Mouse (Mus musculus): ENCODE results near the gene F2rl2. TPM values are rescaled to one million over a fixed set of nuclear protein-coding genes. Genes with fewer than 3 reads are reported as not detected.
A peak's percentile ranks its signal among the peaks of the same experiment; 100 is the strongest.

Gene F2rl2
- 1.3 and 2.6 TPM in 2 replicates for total RNA-seq (2017)

GRCm38 (mm10) chr13:95696654-95697163 lies at the start of gene F2rl2:
TSS of gene F2rl2 (plus strand) at chr13:95696853.
- 0 out of 2 replicates have a peak, but pooled peaks have one; percentile 13 for ATAC-seq (ENCODE audit: extremely low read depth, insufficient number of reproducible peaks, low FRiP score, poor library complexity, severe bottlenecking)

DNA sequence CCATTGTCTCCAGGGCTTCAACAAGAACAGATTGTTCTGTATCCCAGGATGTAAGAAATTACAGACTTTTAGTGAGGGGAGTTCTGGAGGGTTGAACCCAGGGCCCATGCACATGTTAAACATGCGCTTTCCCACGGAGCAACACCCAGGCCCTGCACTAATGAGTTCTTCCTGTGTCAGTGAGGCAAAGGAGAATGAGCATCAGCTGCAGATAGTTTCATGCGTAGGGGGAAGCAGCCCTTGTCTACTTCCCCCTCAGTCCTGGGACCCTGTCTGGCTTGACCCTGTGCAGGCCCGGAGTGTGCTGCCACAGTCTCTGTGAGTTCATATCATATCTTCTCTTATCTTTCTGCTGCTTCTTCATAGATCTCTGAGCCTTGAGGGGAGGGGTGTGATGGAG lies 49.4 kb upstream of the F2rl2 start:
- no peak for ATAC-seq (ENCODE audit: extremely low read depth, insufficient number of reproducible peaks, low FRiP score, poor library complexity, severe bottlenecking)

DNA sequence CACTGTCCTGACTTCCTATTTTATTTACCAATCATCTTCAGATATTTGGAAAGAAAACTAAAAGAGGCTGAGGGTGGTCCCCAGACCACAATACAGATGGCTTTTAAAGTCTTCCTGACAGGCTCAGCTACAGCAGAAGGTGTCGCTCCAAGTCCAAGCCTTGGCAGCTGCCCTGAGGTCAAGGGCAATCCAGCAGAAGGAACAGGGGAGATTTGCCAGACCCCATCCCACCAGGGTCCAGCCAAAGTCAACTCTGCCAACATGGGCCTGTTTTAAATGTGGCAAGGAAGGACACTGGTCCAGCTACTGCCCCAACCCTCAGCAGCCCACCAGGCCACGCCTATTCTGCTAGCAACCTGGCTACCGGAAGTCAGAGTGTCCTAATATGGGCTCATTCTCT lies 46.7 kb upstream of the F2rl2 start:
- ATAC-seq (ENCODE audit: extremely low read depth, insufficient number of reproducible peaks, low FRiP score, poor library complexity, severe bottlenecking), result no peak

DNA sequence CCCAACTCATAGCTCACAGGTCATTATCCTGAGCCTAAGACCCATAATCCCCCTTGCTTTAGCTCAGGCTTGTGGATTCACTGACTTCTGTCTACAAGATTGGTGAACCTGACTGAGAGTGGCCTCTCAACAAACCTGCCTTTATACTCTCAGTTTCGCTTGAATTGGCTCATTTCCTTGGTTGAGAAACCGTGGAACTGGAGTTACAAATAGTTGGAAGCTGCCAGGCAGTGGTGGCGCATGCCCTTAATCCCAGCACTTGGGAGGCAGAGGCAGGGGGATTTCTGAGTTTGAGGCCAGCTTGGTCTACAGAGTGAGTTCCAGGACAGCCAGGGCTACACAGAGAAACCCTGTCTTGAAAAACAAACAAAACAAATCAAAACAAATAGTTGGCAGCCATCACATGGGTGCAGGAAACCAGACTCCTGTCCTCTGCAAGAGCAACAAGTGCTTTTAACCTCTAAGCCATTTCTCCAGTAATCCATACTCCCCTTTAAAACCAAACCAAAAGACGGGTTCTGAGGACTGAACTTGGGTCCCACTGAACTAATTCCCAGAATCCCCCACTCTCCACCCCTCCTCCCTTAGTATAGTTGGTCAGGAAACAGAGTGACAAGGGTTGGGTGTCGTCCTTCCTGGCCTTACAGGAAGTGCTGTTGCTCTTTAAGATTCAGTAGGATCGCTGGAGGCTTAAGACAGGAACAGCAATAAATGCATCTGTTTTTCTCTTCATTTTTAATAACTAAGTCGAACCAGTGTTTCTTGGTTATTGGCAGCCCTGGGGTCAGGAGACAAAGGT lies 44.6 kb upstream of the F2rl2 start:
- ATAC-seq (ENCODE audit: extremely low read depth, insufficient number of reproducible peaks, low FRiP score, poor library complexity, severe bottlenecking), result no peak

DNA sequence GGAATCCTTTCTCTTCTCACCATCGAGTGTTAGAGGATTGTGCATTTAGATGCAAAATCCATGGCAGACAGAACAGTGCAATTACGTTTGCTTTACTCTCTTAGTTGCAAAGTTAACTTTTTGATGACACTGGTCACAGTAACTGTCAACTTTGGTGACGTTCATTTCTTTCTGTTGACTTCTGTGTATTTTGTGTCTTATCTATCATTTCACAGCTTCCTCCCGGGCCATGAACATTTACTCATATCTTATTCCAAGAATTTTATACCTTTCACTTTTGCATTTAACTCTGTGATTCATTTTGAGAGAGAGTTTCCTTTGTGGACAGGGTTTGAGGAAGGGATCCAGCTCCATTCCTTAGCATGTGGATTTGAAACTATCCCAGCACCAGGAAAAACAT lies 43.0 kb upstream of the F2rl2 start:
- ATAC-seq (ENCODE audit: extremely low read depth, insufficient number of reproducible peaks, low FRiP score, poor library complexity, severe bottlenecking), result no peak

GRCm38 (mm10) chr13:95655284-95655683 lies 41.4 kb upstream of the F2rl2 start:
- ATAC-seq (ENCODE audit: extremely low read depth, insufficient number of reproducible peaks, low FRiP score, poor library complexity, severe bottlenecking), result no peak

DNA sequence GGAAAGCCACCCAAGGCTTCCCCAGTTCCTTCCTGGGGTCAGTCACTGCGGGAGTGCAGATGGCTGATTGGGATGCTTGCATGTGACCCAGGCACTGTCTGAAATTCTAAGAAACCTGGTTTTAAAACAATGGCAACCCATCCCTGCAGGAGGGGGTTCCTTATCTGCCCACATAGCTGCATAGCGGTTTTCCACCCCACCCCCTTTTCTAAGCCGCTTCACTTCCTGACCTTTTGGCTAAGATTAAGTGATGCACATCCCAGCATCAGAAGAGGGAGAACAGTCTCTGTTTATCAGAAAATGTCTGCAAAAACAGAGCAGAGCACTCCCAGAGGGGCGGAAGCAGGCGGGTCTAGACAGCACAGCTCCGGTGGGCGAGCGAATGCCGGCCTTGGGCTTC lies 39.5 kb upstream of the F2rl2 start:
- ATAC-seq (ENCODE audit: extremely low read depth, insufficient number of reproducible peaks, low FRiP score, poor library complexity, severe bottlenecking), result no peak

DNA sequence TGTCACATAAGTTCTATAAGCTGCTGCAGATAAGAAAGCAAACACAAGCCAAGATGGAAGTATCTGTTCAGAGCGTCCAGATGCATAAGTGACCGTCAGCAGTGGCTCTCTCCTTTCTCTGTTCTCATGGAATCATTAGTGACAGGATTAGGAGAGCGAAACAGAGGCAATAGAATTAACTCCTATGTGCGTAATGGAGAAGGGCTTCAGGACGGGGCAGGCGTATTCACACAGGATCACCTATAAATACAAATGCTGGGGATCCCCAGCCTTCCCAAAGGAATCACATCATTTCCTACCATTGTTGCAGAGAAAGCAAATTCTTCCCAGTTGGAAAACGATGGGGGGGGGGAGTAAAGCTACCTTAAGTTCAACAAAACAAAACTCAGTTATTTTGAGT lies 37.2 kb upstream of the F2rl2 start:
- ATAC-seq (ENCODE audit: extremely low read depth, insufficient number of reproducible peaks, low FRiP score, poor library complexity, severe bottlenecking), result no peak

DNA sequence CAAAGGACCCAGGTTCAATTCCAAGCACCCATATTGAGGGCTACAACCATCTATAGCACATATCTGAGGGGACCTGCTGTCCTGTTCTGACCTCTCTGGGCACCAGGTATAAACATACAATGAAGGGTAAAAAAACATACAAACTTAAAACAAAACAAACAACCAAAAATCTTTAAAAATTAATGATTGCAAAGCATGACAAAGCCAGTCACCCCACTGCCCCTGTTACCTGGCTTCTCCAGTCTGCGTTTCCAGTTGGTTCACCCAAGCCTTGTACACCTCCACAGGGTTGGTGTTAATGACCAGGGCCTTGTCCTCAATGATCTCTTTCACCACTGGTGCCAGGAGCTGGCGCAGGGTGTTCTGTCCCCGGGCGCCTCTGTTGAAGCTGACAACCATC lies 32.8 kb upstream of the F2rl2 start:
- no peak for ATAC-seq (ENCODE audit: extremely low read depth, insufficient number of reproducible peaks, low FRiP score, poor library complexity, severe bottlenecking)

DNA sequence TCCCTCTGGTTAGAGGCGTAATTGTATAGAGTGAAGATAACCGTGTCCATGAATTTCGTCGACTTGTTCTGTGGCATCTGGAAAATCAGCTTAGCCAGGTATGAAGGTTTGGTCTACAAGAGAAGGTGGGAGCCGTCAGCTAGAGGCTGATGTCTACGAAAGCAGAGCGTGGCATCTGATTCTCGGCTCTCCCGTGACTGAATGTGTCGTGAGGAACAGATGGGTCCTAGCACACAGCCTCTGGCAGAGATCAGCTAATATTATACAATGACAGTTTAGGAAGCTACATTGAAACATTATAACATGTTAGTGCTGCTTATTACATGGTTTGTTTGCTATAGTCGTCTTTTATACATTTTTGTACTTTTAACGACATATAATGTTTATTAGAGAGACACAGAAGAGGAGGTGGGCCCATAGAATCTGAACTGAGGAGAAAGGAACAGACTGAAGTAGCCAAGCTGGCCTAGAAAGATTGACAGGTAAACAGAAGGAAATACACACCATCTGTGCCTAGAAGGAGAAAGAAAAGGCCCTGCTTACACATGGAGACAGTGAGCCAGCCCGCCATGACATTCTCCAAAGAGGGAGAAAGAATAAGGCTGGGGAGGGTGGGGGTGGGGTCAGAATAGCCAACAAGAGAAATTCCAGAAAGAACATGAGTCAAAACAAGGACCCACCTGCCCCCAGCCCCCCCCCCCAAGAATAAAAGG lies 30.9 kb upstream of the F2rl2 start:
- ATAC-seq (ENCODE audit: extremely low read depth, insufficient number of reproducible peaks, low FRiP score, poor library complexity, severe bottlenecking), result no peak

DNA sequence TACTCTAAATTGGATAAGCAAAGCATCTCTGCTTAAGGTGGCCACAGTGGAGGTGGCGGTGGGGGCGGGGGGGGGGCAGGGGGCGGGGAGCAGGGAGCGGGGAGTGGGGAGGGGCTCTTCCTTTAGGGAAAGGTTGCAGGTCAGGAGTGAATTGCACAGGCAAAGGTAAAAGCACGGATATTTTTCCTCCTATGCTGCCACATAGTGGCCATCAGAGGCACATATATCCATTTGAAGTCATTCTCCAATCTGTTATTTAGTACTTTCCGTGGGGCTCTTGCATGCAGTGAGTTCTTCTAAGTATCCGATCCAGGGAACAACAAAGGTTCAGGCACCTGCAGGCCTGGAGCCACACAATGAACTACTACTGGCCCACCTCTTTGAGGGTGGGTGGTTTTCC lies 29.4 kb upstream of the F2rl2 start:
- no peak for ATAC-seq (ENCODE audit: extremely low read depth, insufficient number of reproducible peaks, low FRiP score, poor library complexity, severe bottlenecking)

GRCm38 (mm10) chr13:95670534-95670933 lies 26.1 kb upstream of the F2rl2 start:
- ATAC-seq (ENCODE audit: extremely low read depth, insufficient number of reproducible peaks, low FRiP score, poor library complexity, severe bottlenecking), result no peak

DNA sequence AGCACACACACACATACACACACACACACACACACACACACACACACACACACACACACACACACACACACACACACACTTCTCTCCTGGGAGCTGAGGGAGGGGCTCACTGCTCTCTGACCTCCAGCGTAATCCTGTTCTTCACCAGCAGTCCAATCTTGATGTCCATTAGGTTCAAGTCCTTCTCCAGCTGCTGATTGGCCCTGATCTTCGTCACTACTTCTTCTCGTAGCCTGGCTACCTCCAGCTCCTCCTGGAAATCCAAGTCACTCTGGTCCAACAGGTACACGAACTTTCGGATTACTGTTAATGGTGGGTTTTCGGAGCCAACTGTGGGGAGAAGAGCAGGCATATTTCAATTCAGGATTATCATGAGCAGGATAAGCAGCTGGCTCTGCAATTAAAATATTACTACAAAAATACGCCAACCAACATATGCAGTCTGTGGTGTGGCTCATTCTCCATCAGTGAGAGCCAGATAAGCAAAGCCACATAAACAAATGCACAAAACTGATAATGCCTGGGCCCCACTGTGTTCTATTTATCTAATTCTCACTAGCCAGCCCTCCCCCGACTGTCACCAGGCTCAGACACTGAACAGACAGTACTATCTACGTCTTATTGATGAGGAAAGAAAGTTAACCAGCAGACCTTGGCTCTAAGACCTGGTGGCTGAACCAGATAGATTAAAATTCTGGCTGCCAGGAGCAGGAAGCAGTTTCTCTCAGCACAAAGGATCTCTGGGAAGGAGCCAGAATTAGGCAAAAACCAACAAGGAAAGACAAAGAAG lies 25.4 kb upstream of the F2rl2 start:
- no peak for ATAC-seq (ENCODE audit: extremely low read depth, insufficient number of reproducible peaks, low FRiP score, poor library complexity, severe bottlenecking)

DNA sequence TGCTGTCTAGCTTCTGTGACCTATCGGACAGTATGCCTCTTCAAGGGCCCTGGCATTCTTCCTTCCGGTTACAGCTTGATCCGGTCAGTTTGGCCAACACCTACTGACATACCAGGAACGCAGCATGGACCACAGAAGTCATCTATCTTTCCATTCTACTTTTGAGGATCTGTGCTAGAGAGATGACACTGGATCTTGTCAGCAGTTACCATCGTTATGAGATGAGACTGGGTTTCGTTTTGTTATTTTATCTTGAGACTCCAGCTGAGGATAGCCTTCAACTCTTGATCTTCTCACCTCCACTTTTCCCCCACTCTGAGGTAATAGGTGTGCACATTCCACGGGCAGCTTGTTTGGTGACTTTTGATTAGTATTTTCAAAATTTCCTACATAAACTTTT lies 24.3 kb upstream of the F2rl2 start:
- ATAC-seq (ENCODE audit: extremely low read depth, insufficient number of reproducible peaks, low FRiP score, poor library complexity, severe bottlenecking), result no peak

DNA sequence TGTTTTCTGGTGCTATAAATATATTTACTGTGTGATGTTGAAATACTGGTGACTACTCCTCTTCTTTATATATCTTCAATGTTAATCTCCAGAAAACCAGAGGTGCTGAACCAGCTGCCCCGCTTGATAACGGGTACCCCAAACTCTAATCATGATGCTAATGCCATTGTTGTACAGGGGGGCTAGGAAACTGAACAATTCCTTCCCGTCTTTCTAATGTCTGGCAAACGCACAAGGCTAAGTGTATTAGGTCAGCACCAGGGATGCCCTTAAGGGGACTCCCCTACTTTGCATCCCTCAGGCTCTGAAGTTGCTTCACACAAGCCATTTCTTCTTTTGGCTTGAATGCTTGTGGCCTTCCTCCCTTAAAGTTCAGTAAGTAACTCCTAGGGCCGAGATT lies 17.6 kb upstream of the F2rl2 start:
- no peak for ATAC-seq (ENCODE audit: extremely low read depth, insufficient number of reproducible peaks, low FRiP score, poor library complexity, severe bottlenecking)

GRCm38 (mm10) chr13:95679491-95679941 lies 17.1 kb upstream of the F2rl2 start:
- no peak for ATAC-seq (ENCODE audit: extremely low read depth, insufficient number of reproducible peaks, low FRiP score, poor library complexity, severe bottlenecking)

GRCm38 (mm10) chr13:95684656-95685244 lies 11.9 kb upstream of the F2rl2 start:
- ATAC-seq (ENCODE audit: extremely low read depth, insufficient number of reproducible peaks, low FRiP score, poor library complexity, severe bottlenecking), result peak; percentile 59

GRCm38 (mm10) chr13:95685736-95686135 lies 10.9 kb upstream of the F2rl2 start:
- ATAC-seq (ENCODE audit: extremely low read depth, insufficient number of reproducible peaks, low FRiP score, poor library complexity, severe bottlenecking), result peak; percentile 97

DNA sequence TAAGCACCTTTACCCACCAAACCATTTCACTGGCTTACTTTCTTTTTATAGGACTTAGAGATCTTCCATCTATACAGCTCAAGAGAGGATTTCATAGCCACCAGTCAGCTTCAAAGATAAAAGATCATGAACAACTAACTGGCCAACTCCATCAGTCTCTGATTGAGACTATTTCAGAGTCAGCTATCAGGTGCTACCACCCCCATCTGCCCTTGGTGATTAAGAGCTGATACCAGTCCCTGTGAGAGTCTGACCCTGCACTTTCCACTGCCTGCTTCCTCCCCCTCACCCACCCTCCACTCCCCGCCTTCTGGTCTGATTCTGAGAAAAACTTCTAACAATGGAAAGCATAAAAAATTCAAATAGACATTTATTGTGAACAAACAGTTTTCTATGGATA lies 8.1 kb upstream of the F2rl2 start:
- no peak for ATAC-seq (ENCODE audit: extremely low read depth, insufficient number of reproducible peaks, low FRiP score, poor library complexity, severe bottlenecking)
